Mouse (Mus musculus): ENCODE measurements around the gene Rmnd5b.
"Not testable (repeated sequence)": the region's sequence is repeated elsewhere in the genome, so short reads cannot be mapped to it uniquely, and the experiment has no call there.

The Rmnd5b gene

DNA sequence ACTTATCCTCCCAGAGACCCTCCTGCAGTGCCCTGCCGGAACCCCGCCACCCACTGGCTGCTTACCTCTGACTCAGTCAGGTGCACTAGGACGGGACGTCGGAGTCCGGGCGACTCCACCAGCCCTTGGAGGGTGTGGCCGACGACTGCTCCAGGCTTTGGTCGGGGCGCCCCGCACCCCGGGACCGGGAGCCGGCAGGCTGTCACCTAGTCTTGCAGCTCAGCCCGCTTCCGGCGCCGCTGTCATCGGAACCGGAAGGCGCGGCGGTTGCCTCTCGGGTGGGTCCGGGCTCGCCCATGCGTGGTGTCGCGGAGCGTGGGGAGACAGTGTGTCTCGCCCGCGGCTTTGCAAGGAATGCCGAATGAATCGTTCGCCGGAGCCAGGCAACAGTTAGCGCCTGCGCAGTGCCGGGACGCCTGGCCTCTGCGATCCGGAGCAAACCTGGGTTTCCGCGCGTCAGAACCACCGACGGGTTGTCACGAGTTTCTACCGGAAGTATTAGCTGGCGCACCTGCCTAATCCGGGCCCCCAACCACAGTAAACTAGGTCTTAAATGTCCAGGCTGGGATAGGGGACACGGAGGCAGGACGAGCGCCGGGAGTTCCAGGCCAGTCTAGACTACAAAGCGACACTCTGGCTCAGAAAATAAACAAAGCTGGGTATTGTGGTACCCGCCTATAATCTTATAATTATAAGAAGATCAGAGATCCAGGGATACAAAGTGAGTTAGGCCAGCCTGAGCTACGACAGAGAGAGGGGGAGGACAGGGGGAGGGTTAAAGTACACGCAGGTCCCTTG lies at the start of gene Rmnd5b:
TSS of gene Rmnd5b (minus strand) at position 372 of the 798 bp plus-strand sequence.
- peak; percentile 91 for DNase-seq

DNA sequence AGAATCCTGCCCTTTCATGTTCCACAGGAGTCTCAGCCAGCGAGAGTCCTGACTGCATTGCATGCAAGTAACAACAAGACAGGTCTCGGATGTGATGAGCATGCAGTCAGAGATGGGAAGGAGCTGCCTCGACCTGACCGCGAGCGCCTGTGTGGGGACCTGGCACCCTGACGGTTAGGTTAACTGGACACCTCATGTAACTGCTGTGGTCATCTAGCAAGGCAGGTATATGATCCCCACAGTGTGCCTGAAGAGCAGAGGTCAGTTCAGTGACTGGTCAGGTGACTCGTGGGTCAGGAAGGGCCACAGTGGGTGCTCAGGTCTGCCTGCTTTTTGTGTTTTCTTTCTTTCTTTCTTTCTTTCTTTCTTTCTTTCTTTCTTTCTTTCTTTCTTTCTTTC lies 46.3 kb upstream of the Rmnd5b start:
- DNase-seq, result no peak

DNA sequence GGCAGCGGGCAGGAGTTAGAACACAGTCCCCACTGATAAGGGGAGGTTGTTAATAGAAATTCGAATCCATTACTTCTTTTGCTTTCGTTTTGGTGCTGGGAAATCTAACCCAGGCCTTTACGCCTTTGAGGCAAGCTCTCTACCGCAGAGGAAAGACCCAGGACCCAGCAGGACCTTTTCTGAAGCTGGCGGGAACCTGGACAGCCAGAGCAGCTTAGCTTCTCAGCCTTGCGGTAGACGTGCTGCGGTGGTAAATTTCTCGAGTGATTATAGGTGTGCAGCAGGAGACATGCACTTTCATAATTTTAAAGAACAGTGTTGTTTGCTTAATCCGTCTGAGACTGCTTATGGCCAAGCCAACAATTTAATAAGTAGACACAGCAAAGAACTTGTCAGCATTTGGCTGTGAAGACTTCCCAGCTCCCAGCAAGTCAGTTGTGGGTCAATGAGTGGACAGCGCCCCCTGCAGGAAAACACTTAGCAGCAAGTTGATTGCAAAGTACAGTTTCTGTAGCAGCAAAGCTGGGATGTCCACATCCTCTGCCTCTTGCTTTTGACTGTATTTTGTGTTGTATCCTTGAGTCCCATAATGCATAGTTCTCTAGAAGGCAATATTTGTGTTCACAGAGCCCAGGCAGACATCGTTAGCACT lies 45.8 kb upstream of the Rmnd5b start:
- DNase-seq, result peak; percentile 95

DNA sequence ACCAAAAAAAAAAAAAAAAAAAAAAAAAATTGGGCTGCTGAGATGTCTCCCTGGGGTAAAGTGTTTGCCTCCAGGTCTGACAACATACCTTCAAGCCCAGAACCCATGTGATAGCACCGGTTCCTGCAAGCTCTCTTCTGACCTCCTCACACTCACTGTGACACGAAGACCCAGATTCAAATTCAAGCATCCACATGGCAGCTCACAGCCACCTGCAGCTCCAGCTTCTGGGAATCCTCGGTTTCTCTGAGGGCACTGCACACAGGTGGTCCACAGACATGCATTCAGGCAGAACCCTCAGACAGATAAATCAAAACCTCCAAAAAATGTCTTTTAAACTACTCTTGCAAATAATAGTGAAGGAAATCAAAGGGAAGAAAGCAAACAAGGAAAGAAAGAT lies 43.8 kb upstream of the Rmnd5b start:
- DNase-seq, result no peak

DNA sequence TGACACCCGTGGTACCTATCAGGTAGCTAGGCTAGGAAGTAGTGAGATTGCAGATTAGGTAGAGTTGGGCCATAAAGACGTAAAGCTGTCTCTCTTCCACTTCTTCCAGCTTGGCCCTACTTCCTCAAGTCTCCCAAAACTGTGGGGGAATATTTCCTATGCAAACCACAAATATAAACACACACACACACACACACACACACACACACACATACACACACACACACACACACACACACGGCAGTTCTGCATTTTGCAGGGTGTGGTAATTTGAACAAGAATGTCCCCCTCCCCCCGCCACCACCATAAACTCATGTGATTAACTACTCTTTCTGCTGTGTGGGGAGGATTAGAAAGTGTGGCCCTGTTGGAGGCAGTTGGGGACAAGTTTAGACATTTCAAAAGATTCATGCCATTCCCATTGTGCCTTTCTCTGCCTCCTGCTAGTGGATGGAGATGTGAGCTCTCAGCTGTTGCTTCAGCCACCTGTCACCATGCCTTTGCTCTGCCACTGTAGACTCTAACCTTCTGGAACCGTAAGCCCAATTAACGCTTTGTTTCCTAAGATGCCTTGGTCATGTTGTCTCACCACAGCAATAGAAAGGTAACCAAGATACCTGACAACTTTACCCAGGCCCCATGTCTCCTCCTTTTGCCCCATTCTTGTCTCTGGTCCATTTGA lies 42.2 kb upstream of the Rmnd5b start:
- no peak for DNase-seq

DNA sequence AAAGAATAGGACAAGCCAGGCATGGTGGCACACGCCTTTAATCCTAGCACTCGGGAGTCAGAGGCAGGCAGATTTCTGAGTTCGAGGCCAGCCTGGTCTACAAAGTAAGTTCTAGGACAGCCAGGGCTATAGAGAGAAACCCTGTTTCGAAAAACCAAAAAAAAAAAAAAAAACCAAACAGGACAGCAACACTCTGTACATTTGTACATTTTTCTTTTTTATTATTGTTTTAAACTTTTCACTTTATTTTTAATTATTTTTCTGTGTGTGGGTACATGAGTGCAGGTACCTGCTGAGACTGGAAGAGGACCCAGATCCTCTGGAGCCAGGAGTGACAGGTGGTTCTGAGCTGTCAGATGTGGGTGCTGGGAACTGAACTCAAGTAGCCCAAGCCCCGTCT lies 39.7 kb upstream of the Rmnd5b start:
- no peak for DNase-seq

DNA sequence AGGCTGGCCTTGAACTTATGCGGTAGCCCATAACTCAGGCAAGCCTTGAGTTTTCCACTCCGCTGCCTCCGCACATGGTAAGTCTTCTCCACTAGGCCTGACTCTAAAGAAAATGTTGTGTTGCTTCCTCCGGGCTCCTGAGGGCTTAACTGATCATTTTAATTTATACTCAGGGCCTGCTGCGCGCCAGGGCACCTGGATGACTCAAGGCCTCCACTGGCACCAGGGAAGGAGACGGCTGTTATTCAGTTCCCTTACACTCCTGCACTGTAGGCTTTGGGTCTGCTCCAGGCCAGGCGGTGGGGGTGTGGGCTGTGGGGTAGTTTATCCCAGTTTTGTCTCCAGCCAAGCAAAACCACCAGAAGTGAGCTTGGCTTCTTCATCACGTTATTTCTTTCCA lies 37.6 kb upstream of the Rmnd5b start:
- DNase-seq, result peak; percentile 50

DNA sequence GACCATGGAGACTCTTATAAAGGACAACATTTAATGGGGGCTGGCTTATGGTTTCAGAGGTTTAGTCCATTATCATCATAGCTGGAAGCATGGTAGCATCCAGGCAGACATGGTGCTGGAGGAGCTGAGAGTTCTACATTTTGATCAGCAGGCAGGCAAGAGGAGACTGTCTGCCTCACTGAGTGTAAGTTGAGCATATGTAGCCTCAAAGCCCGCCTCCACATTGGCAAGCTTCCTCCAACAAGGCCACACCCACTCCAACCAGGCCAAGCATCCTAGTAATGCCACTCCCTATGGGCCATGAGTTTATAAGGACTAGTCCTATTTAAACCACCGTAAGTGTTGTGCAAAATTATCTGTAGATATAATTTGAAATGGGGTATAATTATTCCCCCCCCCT lies 35.7 kb upstream of the Rmnd5b start:
- DNase-seq, result no peak

DNA sequence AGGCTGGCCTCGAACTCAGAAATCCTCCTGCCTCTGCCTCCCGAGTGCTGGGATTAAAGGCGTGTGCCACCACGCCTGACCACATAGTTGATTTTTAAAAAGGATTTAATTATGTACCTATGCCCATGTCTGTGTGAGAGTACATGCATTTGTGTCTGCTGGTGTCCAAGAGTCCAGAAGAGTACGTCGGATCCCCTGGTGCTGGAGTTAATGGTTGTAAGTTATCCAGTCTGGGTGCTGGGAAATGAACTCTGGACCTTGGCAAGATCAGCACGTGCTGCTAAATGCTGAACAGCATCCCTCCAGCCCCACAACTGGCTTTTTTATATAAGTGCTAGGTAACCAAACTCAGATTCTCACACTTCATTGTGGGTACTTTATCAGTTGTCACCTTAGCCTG lies 35.1 kb upstream of the Rmnd5b start:
- no peak for DNase-seq

DNA sequence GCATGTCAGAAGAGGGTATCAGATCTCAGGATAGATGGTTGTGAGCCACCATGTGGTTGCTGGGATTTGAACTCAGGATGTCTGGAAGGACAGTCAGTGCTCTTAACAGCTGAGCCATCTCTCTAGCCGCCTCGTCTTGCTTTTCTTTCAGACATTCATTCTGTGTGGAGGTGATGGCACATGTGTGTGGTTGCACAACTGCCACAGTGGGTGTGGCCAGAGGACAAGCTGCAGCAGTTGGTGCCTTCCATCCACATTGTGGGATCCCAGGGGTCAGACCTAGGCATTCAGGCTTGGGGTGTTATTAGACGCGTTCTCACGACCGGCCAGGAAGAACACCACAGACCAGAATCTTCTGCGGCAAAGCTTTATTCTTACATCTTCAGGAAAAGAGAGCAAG lies 29.1 kb upstream of the Rmnd5b start:
- not testable (repeated sequence) for DNase-seq

DNA sequence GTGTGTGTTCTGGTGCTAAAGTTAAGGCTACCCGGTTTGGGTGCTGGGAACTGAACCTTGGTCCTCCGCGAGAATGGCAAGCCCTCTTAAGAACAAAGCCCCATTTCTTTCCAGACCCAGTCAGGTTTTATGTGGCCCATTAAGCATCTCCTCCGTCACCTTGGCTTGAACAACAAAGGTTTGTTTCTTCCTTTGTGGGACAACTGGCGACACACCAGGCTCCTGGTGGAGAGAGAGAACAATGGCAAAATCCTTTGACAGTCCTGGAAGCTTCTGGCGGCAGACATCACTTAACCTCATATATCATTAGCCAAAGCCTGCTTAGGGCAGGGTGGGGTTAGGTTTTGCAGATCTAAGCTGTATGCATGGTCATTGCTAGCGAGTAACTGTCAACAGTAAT lies 26.9 kb upstream of the Rmnd5b start:
- DNase-seq, result no peak

DNA sequence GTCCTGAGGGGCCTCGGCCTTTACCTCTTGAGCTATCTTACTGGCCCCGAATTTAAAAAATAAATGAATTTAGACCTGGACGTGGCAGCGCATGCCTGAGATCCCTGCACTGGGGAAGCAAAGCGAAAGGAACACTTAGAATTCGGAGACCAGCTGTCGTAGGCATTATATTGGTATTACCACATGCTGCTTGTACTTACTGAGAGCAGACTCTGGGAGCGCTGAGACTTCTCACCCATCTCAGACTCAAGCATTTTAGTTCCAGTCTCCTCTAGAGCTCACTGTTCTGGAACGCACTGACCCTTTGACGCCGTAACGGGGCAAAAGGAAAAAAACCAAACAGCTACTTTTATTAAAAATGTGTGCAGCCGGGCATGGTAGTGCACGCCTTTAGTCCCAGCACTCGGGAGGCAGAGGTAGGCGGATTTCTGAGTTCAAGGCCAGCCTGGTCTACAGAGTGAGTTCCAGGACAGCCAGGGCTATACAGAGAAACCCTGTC lies 26.2 kb upstream of the Rmnd5b start:
- no peak for DNase-seq

DNA sequence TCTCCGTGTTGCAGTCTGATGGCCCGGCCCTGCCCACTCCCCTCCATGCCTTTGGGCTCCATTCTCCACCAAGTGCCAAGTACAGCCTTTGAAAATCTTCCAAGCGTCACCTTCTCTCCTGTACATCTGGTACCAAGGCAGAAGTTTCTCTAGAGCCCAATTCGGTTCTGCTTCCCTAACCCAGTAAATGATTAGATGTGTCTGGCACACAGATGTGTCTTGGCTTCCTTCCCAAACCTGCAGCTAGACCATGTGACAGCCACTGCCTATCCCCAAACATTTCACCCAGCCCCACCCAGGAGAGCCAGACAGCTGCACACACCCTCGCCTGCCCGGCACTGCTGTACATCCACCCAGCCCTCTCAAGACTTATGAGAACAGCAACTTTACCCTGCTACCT lies 23.0 kb upstream of the Rmnd5b start:
- DNase-seq, result peak; percentile 73

DNA sequence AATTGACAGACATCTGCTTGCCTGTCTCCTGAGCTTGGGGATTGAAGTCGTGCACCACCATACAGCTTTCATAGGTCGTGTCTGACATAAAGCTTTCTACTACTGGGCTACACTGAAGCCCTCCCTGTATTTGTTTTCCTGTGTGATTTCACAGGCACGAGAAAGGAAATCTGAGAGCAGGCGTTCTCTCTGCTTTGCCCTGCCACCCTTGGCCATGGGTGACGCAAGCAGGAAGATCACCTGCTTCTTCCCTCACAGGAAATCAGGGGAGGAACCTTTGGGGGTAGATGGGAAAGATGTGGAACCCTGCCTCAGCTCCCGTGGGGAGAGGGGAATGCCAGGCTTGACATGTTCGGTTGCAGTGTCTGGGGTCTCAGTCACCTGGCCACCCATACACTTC lies 22.6 kb upstream of the Rmnd5b start:
- peak; percentile 39 for DNase-seq

DNA sequence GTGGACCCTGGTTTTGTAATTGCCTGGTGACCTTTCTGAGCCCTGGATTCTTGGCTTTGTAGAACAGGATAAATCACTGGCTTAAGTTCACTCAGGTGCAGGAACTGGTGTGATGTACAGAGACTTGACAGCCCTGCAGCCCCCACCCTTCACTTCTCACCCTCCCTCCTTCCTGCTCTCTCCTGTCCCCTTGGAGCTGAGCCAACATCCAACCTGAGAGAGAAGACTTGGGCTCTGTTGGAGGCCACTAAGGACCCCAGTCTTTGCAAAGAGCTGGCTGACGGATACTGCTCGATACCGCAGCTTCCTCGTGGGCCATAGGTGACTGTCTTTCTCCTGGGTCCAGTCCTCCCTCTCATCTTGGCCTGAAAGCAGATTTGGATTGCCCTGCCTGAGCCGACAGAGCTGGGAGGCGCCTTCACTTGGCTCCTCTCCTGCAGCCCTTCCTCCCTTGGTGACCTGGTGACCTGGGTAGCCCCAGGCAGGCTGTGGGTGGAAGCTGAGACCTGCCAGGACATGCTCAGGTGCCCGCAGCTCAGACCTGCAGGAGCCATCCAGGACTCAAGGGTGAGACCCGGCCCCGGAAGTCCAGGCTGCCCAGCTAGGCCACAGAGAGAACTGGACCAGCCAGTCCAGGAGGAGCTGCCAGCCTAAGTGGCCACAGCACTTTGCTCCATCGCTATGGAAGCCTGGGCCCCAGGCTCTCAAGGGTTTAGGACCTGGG lies 21.3 kb upstream of the Rmnd5b start:
- peak; percentile 66 for DNase-seq

DNA sequence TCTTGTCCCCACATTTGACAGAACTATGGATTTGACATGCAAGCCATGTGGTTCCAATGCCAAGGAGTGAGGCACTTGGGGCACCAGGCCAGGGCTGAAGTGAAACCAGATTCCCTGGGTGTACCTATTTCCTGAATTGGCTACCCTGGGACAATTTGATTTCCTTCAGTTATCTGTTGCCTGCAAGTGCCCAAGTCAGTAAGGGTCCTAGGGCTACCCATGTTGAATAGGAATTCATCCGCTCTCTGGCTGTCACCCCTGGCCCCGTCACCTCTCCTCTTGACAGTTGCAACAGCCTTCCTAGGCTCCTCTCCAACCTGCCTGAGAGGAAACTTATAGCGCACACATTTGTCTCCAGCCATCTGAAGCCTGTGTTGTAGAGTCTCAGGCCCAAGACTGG lies 19.2 kb upstream of the Rmnd5b start:
- DNase-seq, result no peak

DNA sequence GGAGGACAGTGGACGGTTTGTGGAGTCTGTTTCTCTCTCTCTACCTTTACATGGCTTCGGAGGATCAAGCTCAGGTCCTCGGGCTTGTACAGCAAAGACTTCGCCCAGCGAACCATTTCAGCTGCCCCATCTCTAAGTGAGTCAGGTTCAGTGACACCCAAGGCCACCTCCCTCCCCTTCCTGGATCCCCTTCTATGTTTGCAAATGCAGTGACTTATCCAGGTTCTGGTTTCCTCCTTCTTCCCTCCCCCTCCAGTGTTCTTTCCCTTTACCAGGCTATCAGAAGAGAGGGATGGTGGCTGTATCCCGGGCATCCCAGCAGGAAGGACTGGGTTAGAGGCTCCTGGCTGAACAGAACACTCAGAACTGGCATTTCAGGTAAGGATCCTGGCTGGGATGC lies 18.0 kb upstream of the Rmnd5b start:
- no peak for DNase-seq

DNA sequence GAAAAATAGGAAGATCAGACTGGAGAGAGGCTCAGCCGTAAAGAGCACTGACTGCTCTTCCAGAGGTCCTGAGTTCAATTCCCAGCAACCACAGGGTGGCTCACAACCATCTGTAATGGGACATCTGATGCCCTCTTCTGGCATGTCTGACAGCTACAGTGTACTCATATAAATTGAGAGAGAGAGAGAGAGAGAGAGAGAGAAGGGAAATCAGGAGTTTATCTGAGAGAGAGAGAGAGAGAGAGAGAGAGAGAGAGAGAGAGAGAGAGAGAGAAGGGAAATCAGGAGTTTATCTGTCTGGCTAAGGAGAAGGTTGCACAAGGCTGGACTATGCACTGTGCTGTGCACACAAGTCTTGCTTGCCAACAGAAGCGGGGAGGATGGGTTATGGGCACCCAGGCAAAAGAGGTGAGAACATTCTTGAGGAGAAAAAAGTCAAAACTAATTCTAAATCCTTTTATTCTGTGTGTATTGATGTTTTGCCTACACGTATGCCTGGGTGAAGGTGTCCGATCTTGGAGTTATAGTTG lies 17.3 kb upstream of the Rmnd5b start:
- DNase-seq, result no peak

DNA sequence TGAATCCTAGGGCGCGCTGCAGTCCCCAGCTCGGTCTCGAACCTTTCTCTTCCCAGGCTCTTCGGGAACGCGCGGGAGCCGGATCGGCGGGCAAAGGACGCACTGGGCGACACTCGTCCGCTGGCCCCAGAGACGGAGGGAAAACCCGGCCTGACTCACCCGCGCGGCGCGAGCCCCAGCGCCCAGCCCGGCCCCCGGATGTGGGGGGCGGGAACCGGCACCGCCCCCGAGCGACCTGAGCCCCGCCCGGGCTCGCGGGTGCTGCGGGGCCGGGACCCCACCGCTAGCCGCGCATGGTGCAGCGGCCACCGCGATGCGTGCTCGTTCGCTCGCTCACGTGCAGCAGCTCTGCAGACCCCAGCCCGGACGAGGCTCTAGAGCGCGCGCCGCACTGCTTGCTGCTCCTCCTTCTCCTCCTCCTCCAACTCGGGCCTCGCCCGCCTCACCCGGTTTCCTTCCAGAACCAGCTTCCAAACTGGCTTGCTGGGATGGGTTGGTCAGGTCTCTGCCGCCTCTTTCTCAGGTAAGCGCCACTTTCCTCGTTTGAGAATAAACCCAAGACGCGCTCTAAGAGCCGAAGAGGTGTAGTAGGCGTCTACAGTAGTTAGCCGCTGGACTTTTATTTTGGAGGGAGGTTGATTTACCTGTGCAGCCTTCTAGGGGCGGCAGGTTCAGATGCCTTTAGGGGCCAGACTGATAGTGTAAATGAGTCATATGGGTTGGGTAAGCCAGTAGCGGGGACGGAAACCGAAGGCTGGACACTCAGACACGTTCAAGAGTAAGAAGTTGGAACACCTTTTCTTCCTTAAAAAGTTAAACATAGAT lies 15.2 kb upstream of the Rmnd5b start, which contains the start of the genes N4bp3 and D930048N14Rik:
TSS of gene N4bp3 (minus strand) at position 152 of the 825 bp plus-strand sequence.
TSS of gene D930048N14Rik (plus strand) at position 264 of the 825 bp plus-strand sequence.
- DNase-seq, result peak; percentile 87

DNA sequence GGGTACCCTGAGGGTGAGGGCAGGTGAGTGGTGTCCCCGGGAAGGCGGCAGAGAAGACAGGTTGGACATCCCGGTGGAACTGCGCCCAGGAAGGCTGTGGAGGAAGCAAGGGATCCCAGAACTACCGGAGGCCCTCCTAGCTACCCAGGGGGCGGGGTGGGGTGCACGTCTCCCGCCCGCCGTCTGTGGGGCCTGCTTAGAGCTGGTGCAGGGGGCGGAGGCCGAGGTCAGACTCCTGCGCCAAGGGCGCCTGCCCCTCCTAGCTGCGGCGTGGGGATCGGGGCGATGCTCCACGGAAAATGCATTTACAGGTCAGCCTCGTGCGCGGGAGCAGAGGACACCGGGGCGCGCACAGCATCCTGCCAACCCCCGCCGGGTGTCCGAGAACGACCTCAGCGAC lies 14.6 kb upstream of the Rmnd5b start:
- DNase-seq, result peak; percentile 51

DNA sequence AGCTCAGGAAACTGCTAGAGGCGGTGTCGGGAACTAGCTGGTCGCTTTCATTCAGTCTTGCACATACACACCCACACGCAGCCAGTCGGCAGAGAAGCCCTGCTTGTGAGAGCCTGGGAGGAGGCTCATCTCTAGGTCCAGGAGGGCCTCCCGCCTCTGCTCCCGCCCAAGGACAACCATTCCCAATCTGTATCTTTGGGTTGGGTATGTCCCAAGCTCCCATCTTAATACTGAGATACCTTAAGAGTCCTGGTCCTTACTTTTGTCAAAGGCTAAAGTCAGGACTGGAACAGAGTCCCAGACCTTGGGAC lies 14.1 kb upstream of the Rmnd5b start:
- peak; percentile 37 for DNase-seq
